Mouse (Mus musculus) forebrain, embryonic 13.5 days (tissue): ENCODE data around the gene Rhot2. TPM values are rescaled to one million over a fixed set of nuclear protein-coding genes. Genes with fewer than 3 reads are reported as not detected.

ENCODE experiments used
- microRNA-seq: library from miRNA; unstranded; fragments of <30 nt; microRNA quantifications from one replicate; pipeline ENCODE4, GENCODE M21; 2016
- polyA plus RNA-seq: library from polyadenylated mRNA; unstranded; fragments of >200 nt; fragmentation: Nextera tagmentation; extraction: Ambion mirVana; gene quantifications from 2 replicates; pipeline ENCODE4 v1.2.1, GENCODE M21; 2015

Gene Rhot2
- polyA plus RNA-seq, 1 experiment from 2014 or later = 16.2 TPM

Small RNA genes within 50 kb of the gene (microRNA-seq; reads per million reads assigned to microRNA genes)
- gene Mir3082 = not detected

Other genes with a start within 250 kb of the Rhot2 start
- gene Gng13, start 127.7 kb downstream of the Rhot2 start, polyA plus RNA-seq = 0.61 TPM in 1 of 2 replicates, not detected in the other
- gene Chtf18, start 117.4 kb downstream of the Rhot2 start, polyA plus RNA-seq = 24.6 and 30.1 TPM in 2 replicates
- 22.3 and 24.7 TPM in 2 replicates for gene Rpusd1, start 117.2 kb downstream of the Rhot2 start, polyA plus RNA-seq
- not detected in 2 replicates for gene Mslnl, start 108.8 kb downstream of the Rhot2 start, polyA plus RNA-seq
- 0.18 TPM in 1 of 2 replicates, not detected in the other for gene Msln, start 90.5 kb downstream of the Rhot2 start, polyA plus RNA-seq
- 26.4 and 27.3 TPM in 2 replicates for gene Narfl, start 71.1 kb downstream of the Rhot2 start, polyA plus RNA-seq
- 108 and 127 TPM in 2 replicates for gene Haghl, start 59.2 kb downstream of the Rhot2 start, polyA plus RNA-seq
- 0.21 and 0.23 TPM in 2 replicates for gene Ccdc78, start 58.3 kb downstream of the Rhot2 start, polyA plus RNA-seq
- gene Fam173a, start 52.0 kb downstream of the Rhot2 start, polyA plus RNA-seq = 75.5 and 84.8 TPM in 2 replicates
- 1.8 TPM in 1 of 2 replicates, not detected in the other for gene AC134908.4, start 49.2 kb downstream of the Rhot2 start, polyA plus RNA-seq
- 43.7 and 53.7 TPM in 2 replicates for gene Metrn, start 47.7 kb downstream of the Rhot2 start, polyA plus RNA-seq
- 22.7 and 25.2 TPM in 2 replicates for gene Fbxl16, start 35.8 kb downstream of the Rhot2 start, polyA plus RNA-seq
- 27.7 and 30.0 TPM in 2 replicates for gene Wdr24, start 21.2 kb downstream of the Rhot2 start, polyA plus RNA-seq
- 64.6 and 69.8 TPM in 2 replicates for gene Jmjd8, start 16.0 kb downstream of the Rhot2 start, polyA plus RNA-seq
- gene Stub1, start 11.4 kb downstream of the Rhot2 start, polyA plus RNA-seq = 303 and 330 TPM in 2 replicates
- 9.7 and 11.2 TPM in 2 replicates for gene Rhbdl1, start 7.6 kb downstream of the Rhot2 start, polyA plus RNA-seq
- gene Gm20683, start 3.1 kb downstream of the Rhot2 start, polyA plus RNA-seq = 5.9 and 7.1 TPM in 2 replicates
- 24.9 and 28.5 TPM in 2 replicates for gene Wdr90, start 16.6 kb upstream of the Rhot2 start, polyA plus RNA-seq
- gene Mcrip2, start 23.9 kb upstream of the Rhot2 start, polyA plus RNA-seq = 12.9 and 13.6 TPM in 2 replicates
- 62.5 and 67.1 TPM in 2 replicates for gene Mettl26, start 30.2 kb upstream of the Rhot2 start, polyA plus RNA-seq
- 0.76 and 0.77 TPM in 2 replicates for gene Wfikkn1, start 36.0 kb upstream of the Rhot2 start, polyA plus RNA-seq
- 39.5 and 45.9 TPM in 2 replicates for gene Rab40c, start 74.9 kb upstream of the Rhot2 start, polyA plus RNA-seq
- 45.0 and 54.5 TPM in 2 replicates for gene Pigq, start 100.1 kb upstream of the Rhot2 start, polyA plus RNA-seq
- gene Nhlrc4, start 100.1 kb upstream of the Rhot2 start, polyA plus RNA-seq = not detected in 2 replicates
- not detected in 2 replicates for gene A930017K11Rik, start 107.7 kb upstream of the Rhot2 start, polyA plus RNA-seq
- 16.6 and 17.1 TPM in 2 replicates for gene Capn15, start 140.9 kb upstream of the Rhot2 start, polyA plus RNA-seq
- 22.7 and 24.4 TPM in 2 replicates for gene Rab11fip3, start 224.7 kb upstream of the Rhot2 start, polyA plus RNA-seq
- gene Decr2, start 245.5 kb upstream of the Rhot2 start, polyA plus RNA-seq = 25.8 and 25.9 TPM in 2 replicates